Mouse (Mus musculus) liver, adult 2 months (tissue): ENCODE data around the gene Wdr1. TPM values are rescaled to one million over a fixed set of nuclear protein-coding genes. Genes with fewer than 3 reads are reported as not detected.
A peak's percentile ranks its signal among the peaks of the same experiment; 100 is the strongest.

Source experiments
- DNase-seq: peaks from one replicate; pipeline ENCODE4 v3.0.0-alpha.2; 2011; ENCODE audit warnings: low read depth, low spot score; ENCODE audit errors: extremely low read depth
- H3K27ac ChIP-seq: fragments of 200-500 bp; replicated peaks from 2 replicates; pipeline ENCODE4 v1.5.1; 2012; ENCODE audit warnings: low read depth, mild to moderate bottlenecking, control low read depth, inconsistent platforms, low read length; ENCODE audit not compliant: insufficient read depth
- H3K27me3 ChIP-seq: fragments of 200-500 bp; 2 replicates; pipeline ENCODE4 v1.6.1; 2012; ENCODE audit warnings: mild to moderate bottlenecking, moderate library complexity, low read length, inconsistent platforms; ENCODE audit not compliant: control insufficient read depth, insufficient read depth
- H3K36me3 ChIP-seq: fragments of 200-500 bp; 2 replicates; pipeline ENCODE4 v1.6.1; 2012; ENCODE audit warnings: low read length, inconsistent platforms; ENCODE audit not compliant: control insufficient read depth, insufficient read depth
- H3K4me1 ChIP-seq: fragments of 200-500 bp; 2 replicates; pipeline ENCODE4 v1.6.1; 2011; ENCODE audit warnings: low read length; ENCODE audit not compliant: control insufficient read depth, insufficient read depth
- H3K4me3 ChIP-seq: fragments of 200-500 bp; 2 replicates; pipeline ENCODE4 v1.5.1; 2011; ENCODE audit warnings: low read depth, mild to moderate bottlenecking, control low read depth, low read length, moderate library complexity; ENCODE audit not compliant: insufficient read depth
- H3K79me2 ChIP-seq: fragments of 200-500 bp; 2 replicates; pipeline ENCODE4 v1.6.1; 2012; ENCODE audit warnings: inconsistent platforms, mild to moderate bottlenecking, low read length, moderate library complexity; ENCODE audit not compliant: control insufficient read depth, insufficient read depth
- H3K9ac ChIP-seq: fragments of 200-500 bp; 2 replicates; pipeline ENCODE4 v1.6.1; 2012; ENCODE audit warnings: low read depth, mild to moderate bottlenecking, control low read depth, inconsistent platforms, low read length
- CTCF ChIP-seq: fragments of 200-500 bp; IDR thresholded peaks from 2 replicates; pipeline ENCODE4 v1.5.1; 2011; ENCODE audit warnings: low read depth, low read length, control low read depth
- POLR2A ChIP-seq: fragments of 200-500 bp; IDR thresholded peaks from 2 replicates; pipeline ENCODE4 v1.6.1; 2011; ENCODE audit warnings: low read length, control low read depth; ENCODE audit not compliant: insufficient read depth; ENCODE audit errors: extremely low read depth
- WGBS: fragments of 180-500 bp; shearing (Covaris S2); methylation state at CpG from one replicate; pipeline ENCODE4 v1.1.7; 2018; 5-methylcytosine and 5-hydroxymethylcytosine counted together
- polyA plus RNA-seq: library from polyadenylated mRNA; depleted of rRNA; stranded (reverse); fragments of >200 nt; gene quantifications from 2 replicates; pipeline ENCODE4 v1.2.3, GENCODE M21; 2012
- total RNA-seq: library from RNA; depleted of rRNA; stranded (reverse); fragments of >200 nt; gene quantifications from 2 replicates; pipeline ENCODE4 v1.2.3, GENCODE M21; 2014

Wdr1 gene
- total and polyA plus RNA-seq, 2 experiments, result 40.4 to 42.1 TPM

GRCm38 (mm10) chr5:38553491-38553890, 9.5 kb downstream of the Wdr1 start:
- Histone ChIP-seq H3K4me3 (no peak overlapping the region), H3K27me3 (no peaks in the 10 kb centered on the region), H3K79me2 (peaks cover 3% of the 10 kb centered on the region; the same call in 1 of the 2 replicates), H3K9ac (no peak overlapping the region), H3K27ac (no peak overlapping the region), H3K4me1 (peaks cover 5% of the 10 kb centered on the region), H3K36me3 (peaks cover 19% of the 10 kb centered on the region)
- no peak for DNase-seq
- WGBS, result 86% methylated on average over 4 of the region's 4 CpGs
- TF ChIP-seq POLR2A, result no peak
- TF ChIP-seq CTCF, result no peak

GRCm38 (mm10) chr5:38552615-38553014, 10.4 kb downstream of the Wdr1 start:
- Histone ChIP-seq H3K27me3 (no peaks in the 10 kb centered on the region), H3K4me1 (peaks cover 5% of the 10 kb centered on the region), H3K9ac (no peak overlapping the region), H3K27ac (no peak overlapping the region), H3K79me2 (peaks cover under 1% of the 10 kb centered on the region; the same call in 1 of the 2 replicates), H3K36me3 (peaks cover 21% of the 10 kb centered on the region), H3K4me3 (no peak overlapping the region)
- no peak for DNase-seq
- no peak for TF ChIP-seq POLR2A
- no peak for TF ChIP-seq CTCF
- WGBS, result 81% methylated on average over 3 of the region's 3 CpGs

GRCm38 (mm10) chr5:38550221-38550768, 12.7 kb downstream of the Wdr1 start:
- Histone ChIP-seq H3K27ac (no peak overlapping the region), H3K4me1 (peaks cover 5% of the 10 kb centered on the region; the same call in 1 of the 2 replicates), H3K4me3 (no peak overlapping the region), H3K9ac (no peak overlapping the region), H3K27me3 (no peaks in the 10 kb centered on the region), H3K79me2 (no peaks in the 10 kb centered on the region; the same call in 1 of the 2 replicates), H3K36me3 (peaks cover 32% of the 10 kb centered on the region)
- DNase-seq, result no peak
- TF ChIP-seq POLR2A (no peak), CTCF (no peak)
- 73% methylated on average over 1 of the region's 1 CpGs for WGBS

- WGBS, result 71% methylated on average over 3 of the region's 3 CpGs
- Histone ChIP-seq H3K27me3 (no peaks in the 10 kb centered on the region), H3K4me3 (no peak overlapping the region), H3K27ac (0 out of 2 replicates have a peak overlapping the region, but pooled peaks have one; percentile 35), H3K36me3 (peaks cover 38% of the 10 kb centered on the region), H3K4me1 (peaks cover 5% of the 10 kb centered on the region; the same call in 1 of the 2 replicates), H3K9ac (no peak overlapping the region), H3K79me2 (no peaks in the 10 kb centered on the region; the same call in 1 of the 2 replicates)
- DNase-seq, result no peak
- no peak for TF ChIP-seq CTCF
- no peak for TF ChIP-seq POLR2A
Observed at GRCm38 (mm10) chr5:38549461-38549909, 13.5 kb downstream of the Wdr1 start.

GRCm38 (mm10) chr5:38547375-38547774, 15.6 kb downstream of the Wdr1 start:
- H3K4me3 ChIP-seq, result no peak overlapping the region
- no peaks in the 10 kb centered on the region for H3K79me2 ChIP-seq
- WGBS, result 75% methylated on average over 6 of the region's 6 CpGs
- no peak for DNase-seq
- H3K36me3 ChIP-seq, result peaks cover 48% of the 10 kb centered on the region
- peaks cover 5% of the 10 kb centered on the region; the same call in 1 of the 2 replicates for H3K4me1 ChIP-seq
- H3K9ac ChIP-seq, result no peak overlapping the region
- no peaks in the 10 kb centered on the region for H3K27me3 ChIP-seq
- H3K27ac ChIP-seq, result no peak overlapping the region
- no peak for TF ChIP-seq CTCF
- TF ChIP-seq POLR2A, result no peak
